Mouse (Mus musculus): ENCODE data around the gene Trmt2b.
A peak's percentile ranks its signal among the peaks of the same experiment; 100 is the strongest.
"Not testable (repeated sequence)": the region's sequence is repeated elsewhere in the genome, so short reads cannot be mapped to it uniquely, and the experiment has no call there.

Gene Trmt2b

DNA sequence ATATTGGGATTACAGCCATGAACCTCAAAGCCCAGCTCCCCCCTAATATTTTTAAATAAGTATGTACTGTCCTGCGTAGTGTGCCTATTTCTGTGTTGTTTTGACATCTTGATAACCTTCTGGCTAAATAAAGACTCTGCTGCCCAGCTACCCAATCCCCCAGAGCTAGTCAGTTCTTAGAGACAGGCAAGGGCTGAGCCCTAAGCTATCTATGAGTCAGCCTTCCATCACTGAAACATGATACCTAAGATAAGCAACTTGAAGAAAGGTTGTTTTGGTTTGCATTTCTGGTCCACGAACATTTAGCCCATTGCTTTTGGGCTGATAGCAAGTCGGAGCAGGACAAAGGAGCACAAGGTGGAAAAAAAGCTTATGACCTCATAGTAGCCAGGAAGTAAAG lies 56.2 kb downstream of the Trmt2b start:
- DNase-seq (ENCODE audit: low spot score in 2 of 2), result no peak

DNA sequence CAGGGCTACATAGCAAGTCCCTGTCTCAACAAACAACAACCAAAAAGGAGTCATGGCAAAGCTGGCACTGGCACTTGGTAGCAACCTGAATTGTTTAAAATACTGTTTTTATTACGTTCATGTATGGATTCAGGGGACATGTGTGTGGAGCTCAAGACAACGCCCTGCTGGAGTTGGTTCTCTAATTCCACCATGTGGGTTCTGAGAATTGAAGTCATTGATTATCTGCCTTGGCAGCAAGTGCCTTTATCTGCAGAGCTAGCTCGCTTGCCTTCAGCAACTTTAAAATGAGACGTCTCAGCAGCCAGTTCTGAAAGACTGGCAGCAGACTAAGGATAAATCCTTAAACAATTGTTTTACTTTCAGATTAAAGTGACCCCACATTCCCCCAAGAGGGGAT lies 58.6 kb downstream of the Trmt2b start:
- DNase-seq (ENCODE audit: low spot score in 2 of 2), result no peak

DNA sequence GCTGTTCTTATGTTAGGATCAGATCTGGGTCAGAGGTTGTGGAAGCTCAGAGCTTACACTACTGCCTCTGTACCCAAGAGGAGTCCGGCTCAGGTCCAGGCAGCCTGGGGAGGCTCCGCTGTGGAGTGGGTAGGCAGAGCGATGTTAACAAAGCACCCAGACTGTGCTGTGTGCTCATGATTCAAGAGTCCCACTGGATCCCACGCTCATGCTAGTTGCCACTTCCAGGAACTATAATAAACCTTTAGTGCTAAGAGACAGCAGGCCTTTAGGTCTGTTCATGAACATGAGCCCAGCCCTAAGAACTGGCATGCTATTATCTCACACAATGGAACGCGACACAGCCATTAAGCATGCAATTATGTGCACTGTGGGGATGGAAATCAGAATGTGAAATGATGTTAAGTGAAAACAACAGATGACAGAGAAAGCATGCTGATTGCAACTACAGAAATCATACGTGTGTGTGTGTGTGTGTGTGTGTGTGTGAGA lies 65.6 kb downstream of the Trmt2b start:
- peak in 1 of 2 experiments; percentile 6 for DNase-seq (ENCODE audit: low spot score in 2 of 2)

DNA sequence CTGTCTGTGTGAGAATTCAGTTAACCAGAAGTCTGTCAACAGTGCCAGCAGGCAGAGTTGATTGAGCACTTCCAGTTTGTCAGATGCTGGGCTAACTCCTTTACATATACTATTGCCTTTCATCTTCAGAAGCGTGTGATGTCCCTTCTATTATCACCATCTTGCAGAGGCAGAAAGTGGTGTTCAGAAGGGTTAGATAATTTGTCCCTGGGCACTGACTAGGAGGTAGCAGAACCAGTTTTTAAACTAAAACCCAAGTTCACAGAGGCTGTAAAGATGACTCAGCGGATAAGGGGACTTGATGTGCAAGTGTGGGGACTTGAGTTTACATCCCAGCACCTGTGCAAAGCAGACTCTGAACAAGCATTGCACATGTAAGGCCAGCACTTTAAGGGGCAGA lies 68.3 kb downstream of the Trmt2b start:
- DNase-seq (ENCODE audit: low spot score in 2 of 2), result no peak

DNA sequence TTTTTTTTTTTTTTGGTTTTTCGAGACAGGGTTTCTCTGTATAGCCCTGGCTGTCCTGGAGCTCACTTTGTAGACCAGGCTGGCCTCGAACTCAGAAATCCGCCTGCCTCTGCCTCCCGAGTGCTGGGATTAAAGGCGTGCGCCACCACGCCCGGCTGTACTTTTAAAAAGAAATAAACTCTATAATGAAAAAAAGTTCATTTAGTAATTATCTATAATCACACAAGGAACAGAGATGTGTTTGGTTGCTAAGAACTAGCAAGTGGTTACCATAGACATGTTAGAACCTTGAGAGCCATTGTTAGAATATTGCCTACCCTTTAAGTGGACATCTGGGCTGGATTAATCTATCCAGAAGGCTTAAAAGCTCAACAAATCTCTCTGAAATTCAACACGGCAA lies 89.6 kb downstream of the Trmt2b start, which contains the start of gene Arl13a:
Gene Arl13a (plus strand): TSS at position 301 of the 400 bp plus-strand sequence.
- DNase-seq (ENCODE audit: low spot score in 2 of 2), result not testable (repeated sequence)

DNA sequence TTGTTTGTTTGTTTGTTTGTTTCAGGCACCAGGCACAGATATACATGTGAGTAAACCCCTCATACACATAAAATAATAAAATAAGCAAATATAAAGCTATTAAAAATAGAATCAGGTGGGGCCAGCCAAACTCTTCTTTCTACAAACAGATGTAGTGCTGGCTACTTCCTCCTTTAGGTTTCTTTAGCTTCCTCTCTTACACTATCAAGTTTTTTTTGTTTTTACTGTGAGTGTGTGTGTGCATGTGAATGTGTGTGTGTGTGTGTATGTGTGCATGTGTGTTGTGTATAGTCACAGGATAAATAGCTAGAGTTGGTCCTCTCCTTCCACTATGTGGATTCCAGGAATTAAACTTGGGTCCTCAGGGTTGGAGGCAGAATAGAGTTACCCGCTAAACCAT lies 102.1 kb downstream of the Trmt2b start:
- DNase-seq (ENCODE audit: low spot score in 2 of 2), result no peak

Data from left cerebral cortex, adult 9 months (tissue).